In the genomic region with DNA sequence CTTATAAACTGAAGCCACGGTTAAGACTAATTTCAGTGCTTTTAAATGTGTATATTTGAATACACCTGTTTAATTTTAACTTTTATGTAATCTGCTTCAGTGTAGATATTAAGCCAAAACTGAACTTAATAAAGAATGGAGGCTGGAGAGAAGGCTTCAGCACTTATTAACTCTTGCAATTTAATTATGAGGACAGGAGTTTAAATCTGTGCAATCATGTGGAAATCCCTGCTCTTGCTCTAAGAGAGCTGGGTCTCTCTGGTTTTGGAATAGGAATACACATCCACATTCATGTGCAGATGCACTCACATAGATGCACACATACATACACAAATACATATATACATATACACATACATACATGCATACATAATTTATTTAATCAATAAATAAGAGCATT, we compare ENCODE assay signal across 22 mouse cellular contexts.
DNase-seq lines count a peak whose midpoint lies in the region; ATAC-seq lines count a peak whose summit lies in the region.
"Had no signal": no experiment of that assay in that cellular context is flagged by ENCODE, and none has a peak within 500 bp of the region (broad histone marks: within the 10 kb centered on the region; RNA-seq: fewer than 3 reads in every experiment).

No protein-coding gene starts in this region.

- H3K4me1 ChIP-seq in kidney, embryonic 16.5 days (ENCODE audit: insufficient read depth, low read length), result no peaks in the 10 kb centered on the region
- no peaks in the 10 kb centered on the region for H3K4me1 ChIP-seq in hindbrain, embryonic 13.5 days (replicated peaks)
- H3K4me1 ChIP-seq: embryonic facial prominence, embryonic 13.5 days; embryonic facial prominence, embryonic 15.5 days; forebrain, embryonic 10.5 days; forebrain, embryonic 12.5 days had no signal

- 57% methylated on average over 1 of the region's 1 CpGs for WGBS in kidney, embryonic 16.5 days
- WGBS in hindbrain, embryonic 13.5 days, result 91% methylated on average over 1 of the region's 1 CpGs

- no peaks in the 10 kb centered on the region for H3K9me3 ChIP-seq in kidney, embryonic 16.5 days (ENCODE audit: low read length)
- H3K9me3 ChIP-seq in hindbrain, embryonic 13.5 days, result no peaks in the 10 kb centered on the region
- H3K9me3 ChIP-seq: embryonic facial prominence, embryonic 13.5 days; embryonic facial prominence, embryonic 15.5 days; forebrain, embryonic 10.5 days; forebrain, embryonic 12.5 days had no signal

- H3K9ac ChIP-seq in kidney, embryonic 16.5 days (replicated peaks; ENCODE audit: low read length), result no peak overlapping the region
- H3K9ac ChIP-seq in hindbrain, embryonic 13.5 days, result no peak overlapping the region
- H3K9ac ChIP-seq: embryonic facial prominence, embryonic 13.5 days; embryonic facial prominence, embryonic 15.5 days; forebrain, embryonic 12.5 days had no signal

- DNase-seq in kidney, adult 9 months, result peak; percentile 62
- DNase-seq in retina, embryonic 14.5 days (ENCODE audit: low spot score), result peak; percentile 55
- DNase-seq in retina, postnatal 1 day, result peak; percentile 8
- DNase-seq: adrenal gland, adult 2 months; adrenal gland, postnatal 10 days; adrenal gland, postnatal 25 days; cerebellum, adult 11 months; cerebellum, adult 18-20 months; cerebellum, adult 8-10 months; cerebellum, adult 9-11 months; cerebellum, postnatal 14 days; cerebellum, postnatal 36 days; embryo, embryonic 11 days had no signal

- H3K27me3 ChIP-seq in kidney, embryonic 16.5 days (ENCODE audit: insufficient read depth, low read length), result no peaks in the 10 kb centered on the region
- H3K27me3 ChIP-seq in hindbrain, embryonic 13.5 days, result no peaks in the 10 kb centered on the region
- H3K27me3 ChIP-seq: embryonic facial prominence, embryonic 13.5 days; embryonic facial prominence, embryonic 15.5 days; forebrain, embryonic 12.5 days had no signal

- H3K27ac ChIP-seq in kidney, embryonic 16.5 days (ENCODE audit: low read length), result no peak overlapping the region
- H3K27ac ChIP-seq in hindbrain, embryonic 13.5 days, result no peak overlapping the region
- H3K27ac ChIP-seq: embryonic facial prominence, embryonic 13.5 days; embryonic facial prominence, embryonic 15.5 days; forebrain, embryonic 10.5 days; forebrain, embryonic 12.5 days had no signal

- H3K4me2 ChIP-seq in kidney, embryonic 16.5 days (replicated peaks; ENCODE audit: low read depth, low read length), result no peak overlapping the region
- no peak overlapping the region for H3K4me2 ChIP-seq in hindbrain, embryonic 13.5 days
- H3K4me2 ChIP-seq: embryonic facial prominence, embryonic 13.5 days; embryonic facial prominence, embryonic 15.5 days; forebrain, embryonic 12.5 days had no signal

- H3K36me3 ChIP-seq in kidney, embryonic 16.5 days (ENCODE audit: insufficient read depth, low read length), result no peaks in the 10 kb centered on the region
- no peaks in the 10 kb centered on the region for H3K36me3 ChIP-seq in hindbrain, embryonic 13.5 days
- H3K36me3 ChIP-seq: embryonic facial prominence, embryonic 13.5 days; embryonic facial prominence, embryonic 15.5 days; forebrain, embryonic 10.5 days; forebrain, embryonic 12.5 days had no signal

- no peak; the same call in 1 of the 2 replicates for ATAC-seq in kidney, embryonic 16.5 days (ENCODE audit: low FRiP score, low TSS enrichment)
- ATAC-seq in hindbrain, embryonic 13.5 days (ENCODE audit: low FRiP score), result no peak
- ATAC-seq: forebrain, embryonic 14.5 days; forebrain, embryonic 16.5 days had no signal

- H3K4me3 ChIP-seq in kidney, embryonic 16.5 days (ENCODE audit: low read length), result no peak overlapping the region
- H3K4me3 ChIP-seq in hindbrain, embryonic 13.5 days, result no peak overlapping the region
- H3K4me3 ChIP-seq: embryonic facial prominence, embryonic 13.5 days; embryonic facial prominence, embryonic 15.5 days; erythroblast, embryonic 14.5 days; forebrain, embryonic 10.5 days; forebrain, embryonic 12.5 days had no signal

Comparison
In these comparisons a context has a peak if more than half of its experiments do, and no peak if none do; other contexts are left out.
1. DNase-seq: peak in every context shown above with its lines; median percentile 62 in kidney, adult 9 months; 55 in retina, embryonic 14.5 days; 8 in retina, postnatal 1 day.